Comparison of ENCODE assay signal across 17 mouse cellular contexts in genomic region chr9:34663412-34663811, GRCm38 (mm10).
A peak's percentile ranks its signal among the peaks of the same experiment; 100 is the strongest.
DNase-seq lines count a peak whose midpoint lies in the region; ATAC-seq lines count a peak whose summit lies in the region.
"Had no signal": no experiment of that assay in that cellular context is flagged by ENCODE, and none has a peak within 500 bp of the region (broad histone marks: within the 10 kb centered on the region; RNA-seq: fewer than 3 reads in every experiment).

No protein-coding gene starts in this region.

- H3K9ac ChIP-seq in hindbrain, embryonic 12.5 days: no peak overlapping the region
- H3K9ac ChIP-seq in midbrain, embryonic 11.5 days (ENCODE audit: low read length): no peak overlapping the region
- no peak overlapping the region for H3K9ac ChIP-seq in hindbrain, embryonic 16.5 days (ENCODE audit: low read depth, low read length)
- H3K9ac ChIP-seq in forebrain, embryonic 15.5 days (replicated peaks): no peak overlapping the region
- H3K9ac ChIP-seq: embryonic facial prominence, embryonic 12.5 days; forebrain, postnatal 0 days; neural tube, embryonic 12.5 days had no signal

- no peaks in the 10 kb centered on the region for H3K9me3 ChIP-seq in hindbrain, embryonic 12.5 days (replicated peaks)
- no peaks in the 10 kb centered on the region for H3K9me3 ChIP-seq in hindbrain, embryonic 10.5 days
- H3K9me3 ChIP-seq in midbrain, embryonic 11.5 days (ENCODE audit: control insufficient read depth, low read length): no peaks in the 10 kb centered on the region
- H3K9me3 ChIP-seq in midbrain, embryonic 10.5 days (replicated peaks): no peaks in the 10 kb centered on the region
- no peaks in the 10 kb centered on the region for H3K9me3 ChIP-seq in hindbrain, embryonic 16.5 days (ENCODE audit: control insufficient read depth, low read length)
- H3K9me3 ChIP-seq in forebrain, embryonic 15.5 days: no peaks in the 10 kb centered on the region
- H3K9me3 ChIP-seq: embryonic facial prominence, embryonic 12.5 days; neural tube, embryonic 12.5 days had no signal

- peaks cover 4% of the 10 kb centered on the region; the same call in 1 of the 2 replicates for H3K4me1 ChIP-seq in hindbrain, embryonic 12.5 days
- H3K4me1 ChIP-seq in hindbrain, embryonic 10.5 days (replicated peaks): peaks cover 18% of the 10 kb centered on the region
- H3K4me1 ChIP-seq in midbrain, embryonic 11.5 days (ENCODE audit: control insufficient read depth, insufficient read depth, low read length): peaks cover 3% of the 10 kb centered on the region; the same call in 1 of the 2 replicates
- peaks cover 13% of the 10 kb centered on the region for H3K4me1 ChIP-seq in midbrain, embryonic 10.5 days
- H3K4me1 ChIP-seq in hindbrain, embryonic 16.5 days (ENCODE audit: control insufficient read depth, insufficient read depth, low read depth, low read length): peaks cover 10% of the 10 kb centered on the region
- H3K4me1 ChIP-seq in forebrain, embryonic 15.5 days: peaks cover 18% of the 10 kb centered on the region

- DNase-seq in hindbrain, embryonic 10.5 days (ENCODE audit: low spot score): no peak
- no peak for DNase-seq in midbrain, embryonic 11.5 days (ENCODE audit: low spot score, missing footprints)
- DNase-seq in midbrain, embryonic 10.5 days (ENCODE audit: low spot score): no peak
- peak; percentile 47 for DNase-seq in retina, postnatal 1 day
- DNase-seq: adrenal gland, postnatal 25 days; cerebellum, adult 8-10 months; forebrain, postnatal 0 days; heart, adult 18-20 months; kidney, postnatal 10 days; layer of hippocampus, adult 9-11 months; lung, adult 18-20 months had no signal

- no peaks in the 10 kb centered on the region for H3K36me3 ChIP-seq in hindbrain, embryonic 12.5 days
- no peaks in the 10 kb centered on the region for H3K36me3 ChIP-seq in hindbrain, embryonic 10.5 days
- H3K36me3 ChIP-seq in midbrain, embryonic 11.5 days (ENCODE audit: control insufficient read depth, insufficient read depth, low read length): no peaks in the 10 kb centered on the region
- H3K36me3 ChIP-seq in midbrain, embryonic 10.5 days: no peaks in the 10 kb centered on the region
- H3K36me3 ChIP-seq in hindbrain, embryonic 16.5 days (ENCODE audit: control insufficient read depth, insufficient read depth, low read length): no peaks in the 10 kb centered on the region
- no peaks in the 10 kb centered on the region for H3K36me3 ChIP-seq in forebrain, embryonic 15.5 days
- H3K36me3 ChIP-seq: embryonic facial prominence, embryonic 12.5 days; neural tube, embryonic 12.5 days had no signal

- no peak overlapping the region for H3K27ac ChIP-seq in hindbrain, embryonic 12.5 days
- H3K27ac ChIP-seq in hindbrain, embryonic 10.5 days: no peak overlapping the region
- H3K27ac ChIP-seq in midbrain, embryonic 11.5 days (ENCODE audit: low read depth, low read length): no peak overlapping the region
- H3K27ac ChIP-seq in midbrain, embryonic 10.5 days (replicated peaks): no peak overlapping the region
- H3K27ac ChIP-seq in hindbrain, embryonic 16.5 days (ENCODE audit: low read depth, low read length): no peak overlapping the region
- no peak overlapping the region for H3K27ac ChIP-seq in forebrain, embryonic 15.5 days (replicated peaks)
- H3K27ac ChIP-seq: embryonic facial prominence, embryonic 12.5 days; neural tube, embryonic 12.5 days; stomach, postnatal 0 days had no signal

- peak; percentile 48; the same call in 1 of the 2 replicates for ATAC-seq in hindbrain, embryonic 12.5 days (ENCODE audit: low FRiP score)
- 0 out of 2 replicates have a peak, but pooled peaks have one; percentile 46 for ATAC-seq in midbrain, embryonic 11.5 days (ENCODE audit: low FRiP score)
- ATAC-seq in hindbrain, embryonic 16.5 days: peak; percentile 69
- no peak for ATAC-seq in forebrain, embryonic 15.5 days (replicated peaks)
- ATAC-seq: forebrain, postnatal 0 days had no signal

- 41% methylated on average over 6 of the region's 6 CpGs for WGBS in hindbrain, embryonic 12.5 days
- 49% methylated on average over 6 of the region's 6 CpGs for WGBS in hindbrain, embryonic 10.5 days
- whole genome bisulfite sequencing in midbrain, embryonic 11.5 days: 42% methylated on average over 6 of the region's 6 CpGs
- 54% methylated on average over 6 of the region's 6 CpGs for WGBS in midbrain, embryonic 10.5 days
- WGBS in hindbrain, embryonic 16.5 days: 38% methylated on average over 6 of the region's 6 CpGs
- 37% methylated on average over 6 of the region's 6 CpGs for WGBS in forebrain, embryonic 15.5 days

- no peak overlapping the region for H3K4me2 ChIP-seq in hindbrain, embryonic 12.5 days (replicated peaks)
- no peak overlapping the region for H3K4me2 ChIP-seq in midbrain, embryonic 11.5 days
- no peak overlapping the region for H3K4me2 ChIP-seq in hindbrain, embryonic 16.5 days (ENCODE audit: low read length)
- no peak overlapping the region for H3K4me2 ChIP-seq in forebrain, embryonic 15.5 days (replicated peaks)
- H3K4me2 ChIP-seq: embryonic facial prominence, embryonic 12.5 days; neural tube, embryonic 12.5 days had no signal

- H3K4me3 ChIP-seq in hindbrain, embryonic 12.5 days: no peak overlapping the region
- H3K4me3 ChIP-seq in hindbrain, embryonic 10.5 days: no peak overlapping the region
- no peak overlapping the region for H3K4me3 ChIP-seq in midbrain, embryonic 11.5 days (ENCODE audit: low read depth, low read length)
- H3K4me3 ChIP-seq in midbrain, embryonic 10.5 days: no peak overlapping the region
- no peak overlapping the region for H3K4me3 ChIP-seq in hindbrain, embryonic 16.5 days (ENCODE audit: low read length)
- no peak overlapping the region for H3K4me3 ChIP-seq in forebrain, embryonic 15.5 days
- H3K4me3 ChIP-seq: embryonic facial prominence, embryonic 12.5 days; neural tube, embryonic 12.5 days had no signal

- no peaks in the 10 kb centered on the region for H3K27me3 ChIP-seq in hindbrain, embryonic 12.5 days
- peaks cover 3% of the 10 kb centered on the region; the same call in 1 of the 2 replicates for H3K27me3 ChIP-seq in hindbrain, embryonic 10.5 days (ENCODE audit: insufficient read depth, poor library complexity, severe bottlenecking)
- no peaks in the 10 kb centered on the region for H3K27me3 ChIP-seq in midbrain, embryonic 11.5 days (ENCODE audit: control insufficient read depth, insufficient read depth, low read length)
- no peaks in the 10 kb centered on the region for H3K27me3 ChIP-seq in midbrain, embryonic 10.5 days (ENCODE audit: low read depth, poor library complexity, severe bottlenecking)
- no peaks in the 10 kb centered on the region for H3K27me3 ChIP-seq in hindbrain, embryonic 16.5 days (replicated peaks; ENCODE audit: control insufficient read depth, insufficient read depth, low read length)
- no peaks in the 10 kb centered on the region for H3K27me3 ChIP-seq in forebrain, embryonic 15.5 days
- H3K27me3 ChIP-seq: embryonic facial prominence, embryonic 12.5 days; neural tube, embryonic 12.5 days had no signal
